Mouse (Mus musculus): ENCODE data around the gene 2310034G01Rik.

- TF ChIP-seq CTCF (IDR thresholded peaks at IDR 0.05; ENCODE audit: extremely low read depth, insufficient read length, insufficient replicate concordance, low read depth, low read length) (no peak), POLR2A (IDR thresholded peaks at IDR 0.05; ENCODE audit: low read depth, low read length) (no peak)
These were observed 29.9 kb downstream of the 2310034G01Rik start for GRCm38 (mm10) chr19:46320076-46320785.
